Mouse (Mus musculus) ES-E14 (cell line): Measurements from ENCODE around the gene Scin. TPM values are rescaled to one million over a fixed set of nuclear protein-coding genes. Genes with fewer than 3 reads are reported as not detected.

Source experiments
- DNase-seq: peaks from one replicate; pipeline ENCODE4 v3.0.0-alpha.2; 2013; ENCODE audit warnings: low read depth, low spot score
- H3K27ac ChIP-seq: 2 replicates; pipeline ENCODE4 v1.5.1; 2012; ENCODE audit warnings: low read depth, mild to moderate bottlenecking, low read length, moderate library complexity, mixed read lengths; ENCODE audit not compliant: poor library complexity, insufficient read depth, severe bottlenecking
- H3K36me3 ChIP-seq: 2 replicates; pipeline ENCODE4 v1.6.1; 2012; ENCODE audit warnings: mild to moderate bottlenecking, low read length, moderate library complexity, mixed read lengths; ENCODE audit not compliant: control insufficient read depth, poor library complexity, insufficient read depth, severe bottlenecking
- H3K4me1 ChIP-seq, 2 experiments: fragments of 150-350 bp in 1 of 2; sonication (generic) in 1 of 2; 2 replicates each; pipeline ENCODE4 v1.6.1; 2012; ENCODE audit warnings: low read length in 2 of 2, mild to moderate bottlenecking in 1 of 2, mixed read lengths in 1 of 2; ENCODE audit not compliant: control insufficient read depth in 2 of 2, insufficient read depth in 2 of 2, poor library complexity in 1 of 2
- H3K4me3 ChIP-seq, 2 experiments: fragments of 150-350 bp in 1 of 2; sonication (generic) in 1 of 2; 2 replicates each; pipeline ENCODE4 v1.5.1; 2012; ENCODE audit warnings: low read length in 2 of 2, low read depth in 1 of 2, mild to moderate bottlenecking in 1 of 2, mixed read lengths in 1 of 2; ENCODE audit not compliant: insufficient read depth in 1 of 2, poor library complexity in 1 of 2, severe bottlenecking in 1 of 2
- H3K9ac ChIP-seq: 2 replicates; pipeline ENCODE4 v1.6.1; 2012; ENCODE audit warnings: low read depth, mild to moderate bottlenecking, low read length, mixed read lengths; ENCODE audit not compliant: poor library complexity, insufficient read depth, severe bottlenecking
- H3K9me3 ChIP-seq: fragments of 150-350 bp; sonication (generic); 2 replicates; pipeline ENCODE4 v1.6.1; 2012; ENCODE audit warnings: low read depth, mild to moderate bottlenecking, low read length; ENCODE audit not compliant: control insufficient read depth, insufficient read depth
- CHD2 ChIP-seq: IDR thresholded peaks from 2 replicates; pipeline ENCODE4 v1.6.1; 2014; ENCODE audit warnings: mild to moderate bottlenecking, low read depth, low read length, inconsistent platforms
- HCFC1 ChIP-seq: IDR thresholded peaks from 2 replicates; pipeline ENCODE4 v1.6.1; 2012; ENCODE audit warnings: low read length, inconsistent platforms, borderline replicate concordance; ENCODE audit not compliant: insufficient read depth
- MAFK ChIP-seq: IDR thresholded peaks from 2 replicates; pipeline ENCODE4 v1.6.1; 2014; ENCODE audit warnings: mild to moderate bottlenecking, low read depth, low read length, inconsistent platforms; ENCODE audit not compliant: insufficient read depth
- ZC3H11A ChIP-seq: IDR thresholded peaks from 2 replicates; pipeline ENCODE4 v1.6.1; 2012; ENCODE audit warnings: low read depth, mild to moderate bottlenecking, inconsistent platforms, low read length, borderline replicate concordance
- ZNF384 ChIP-seq: IDR thresholded peaks from 2 replicates; pipeline ENCODE4 v1.6.1; 2012; ENCODE audit warnings: low read depth, low read length, inconsistent platforms
- in situ Hi-C, 2 experiments: fragments of 600-800 bp; cut with MboI; formaldehyde crosslinking; loops; one replicate each; pipeline ENCODE4 v1.15.1; 2025; ENCODE audit warnings: low sequenced_read_pairs in 2 of 2, inconsistent platforms in 1 of 2; ENCODE audit not compliant: unreplicated experiment in 2 of 2
- total RNA-seq: library from RNA; depleted of rRNA; stranded (reverse); fragments of 300-350 nt; gene quantifications from 2 replicates; pipeline ENCODE4 v1.2.3, GENCODE M21; 2012

Scin gene
- total RNA-seq, 1 experiment, result 0.31 TPM

DNA sequence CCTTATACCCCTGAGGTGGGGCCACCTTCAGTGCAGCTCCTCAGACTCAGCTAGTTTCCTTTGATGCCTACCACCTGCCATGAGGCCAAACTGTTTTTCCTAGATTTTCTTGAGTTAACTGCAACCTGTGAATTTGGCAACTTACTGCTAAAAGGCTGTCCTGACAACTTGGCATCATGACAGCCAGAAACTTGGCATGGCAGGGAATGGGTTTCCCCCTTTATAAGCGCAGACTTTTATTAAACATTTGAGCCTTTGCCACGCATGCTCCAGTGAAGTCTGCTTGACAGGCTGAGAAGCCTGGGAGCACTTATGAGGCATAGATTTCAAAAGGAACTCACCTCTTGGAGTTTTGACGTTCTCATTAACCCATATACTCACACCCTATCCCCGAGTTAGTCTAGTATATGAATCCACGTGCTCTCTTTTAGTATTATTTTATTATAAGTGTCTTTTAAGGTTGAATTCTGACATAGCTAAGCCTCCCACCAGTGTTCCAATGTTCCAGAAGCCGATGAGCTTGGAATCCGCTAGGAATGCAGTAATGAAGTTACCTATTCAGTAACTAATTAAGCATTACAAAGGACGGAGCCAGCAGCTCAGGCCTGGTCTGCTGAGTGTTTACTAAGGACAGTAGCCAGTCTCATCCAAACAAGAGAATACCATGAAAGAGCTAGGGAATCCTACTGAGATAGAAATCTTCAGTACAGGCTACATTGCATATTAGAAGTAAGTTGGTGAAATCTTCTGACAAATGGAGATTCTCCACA is 90.0 kb downstream of the Scin start:
- in situ Hi-C loops, result loop anchor here (10.0 to 25.0 kb wide), 3 partner anchors 379 to 529 kb away; no protein-coding TSS in a partner anchor
- no peaks in the 10 kb centered on the region for H3K4me1 ChIP-seq
- no peak for DNase-seq
- TF ChIP-seq ZC3H11A (no peak), ZNF384 (no peak), HCFC1 (no peak), CHD2 (no peak), MAFK (no peak)
- no peaks in the 10 kb centered on the region for H3K9me3 ChIP-seq
- H3K9ac ChIP-seq, result no peak overlapping the region
- no peak overlapping the region for H3K27ac ChIP-seq
- no peaks in the 10 kb centered on the region for H3K36me3 ChIP-seq
- no peak overlapping the region for H3K4me3 ChIP-seq

DNA sequence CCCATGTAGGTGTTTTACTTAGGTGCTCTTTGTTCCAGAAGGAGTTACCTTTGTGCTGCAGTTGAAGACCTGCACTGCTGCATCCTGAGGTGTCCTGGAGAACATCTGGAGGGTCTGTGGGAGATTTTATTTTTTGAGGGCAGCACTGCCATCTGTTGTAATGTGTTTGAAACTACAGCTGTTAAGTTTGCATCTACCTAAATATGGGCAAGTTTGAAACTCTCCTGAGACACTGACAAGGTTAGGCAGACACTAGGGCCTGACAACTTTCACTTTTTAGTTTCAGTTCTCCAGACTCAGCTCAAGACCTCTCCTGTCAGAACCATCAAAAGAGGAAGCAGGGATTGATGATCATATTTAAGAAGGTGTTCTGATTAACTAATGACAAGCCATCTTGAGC is 94.0 kb downstream of the Scin start:
- Histone ChIP-seq H3K9ac (no peak overlapping the region), H3K4me3 (no peak overlapping the region), H3K9me3 (no peaks in the 10 kb centered on the region), H3K27ac (no peak overlapping the region), H3K4me1 (0 out of 4 replicates have a peak, but pooled peaks cover 0 to 2% of the 10 kb centered on the region in 2 experiments), H3K36me3 (no peaks in the 10 kb centered on the region)
- TF ChIP-seq ZC3H11A (peak; percentile 96), CHD2 (no peak), ZNF384 (no peak), MAFK (no peak), HCFC1 (no peak)
- in situ Hi-C loops, result loop anchor here (10.0 to 25.0 kb wide), 3 partner anchors 375 to 525 kb away; no protein-coding TSS in a partner anchor
- no peak for DNase-seq

DNA sequence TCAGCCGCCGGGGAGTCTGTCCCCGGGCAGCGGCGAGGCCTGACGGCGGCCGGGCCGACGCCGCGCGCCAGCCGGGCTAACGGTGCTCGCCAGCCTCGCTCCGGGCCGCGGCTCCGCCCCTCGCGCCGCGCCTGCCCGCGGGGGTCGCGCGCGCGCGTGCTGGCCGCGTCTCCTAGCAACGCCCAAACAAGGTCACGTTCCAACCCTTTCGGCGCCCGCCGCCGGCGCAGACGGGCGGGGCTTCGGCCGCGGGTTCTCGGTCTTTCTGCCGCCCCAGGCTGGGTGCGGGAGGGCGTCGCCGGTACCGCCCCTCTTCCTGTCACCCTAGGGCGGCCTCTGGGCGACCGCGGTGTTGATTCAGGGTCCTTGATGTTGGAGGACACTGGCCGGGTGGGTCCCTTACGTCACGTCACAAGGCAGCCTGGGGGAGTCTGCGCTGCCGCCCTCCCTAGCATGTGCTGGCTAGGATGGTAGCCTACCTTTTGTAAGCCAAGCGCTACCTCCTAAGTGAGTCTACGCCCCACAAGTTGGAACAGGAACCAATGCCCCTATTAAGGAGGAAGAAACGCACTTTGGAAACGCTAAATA is 96.1 kb downstream of the Scin start, which contains the start of gene Arl4a:
Gene Arl4a, minus strand, starts transcription at position 150 of the 588 bp plus-strand sequence.
- peak; percentile 69 for DNase-seq
- TF ChIP-seq CHD2 (no peak), MAFK (no peak), HCFC1 (peak; percentile 56; the same call in 1 of the 2 replicates), ZNF384 (no peak), ZC3H11A (no peak)
- no peaks in the 10 kb centered on the region for H3K36me3 ChIP-seq
- no peaks in the 10 kb centered on the region for H3K9me3 ChIP-seq
- in situ Hi-C loops, result loop anchor here in 1 of 2 experiments (25.0 kb wide), 1 partner anchor 376 kb away; no protein-coding TSS in a partner anchor
- H3K4me3 ChIP-seq, result peak within 1 kb of the TSS; percentile 92 to 95
- H3K9ac ChIP-seq, result peak within 1 kb of the TSS; percentile 93
- H3K4me1 ChIP-seq, result 0 out of 4 replicates have a peak, but pooled peaks cover 0 to 4% of the 10 kb centered on the region in 2 experiments
- H3K27ac ChIP-seq, result peak within 1 kb of the TSS; percentile 88

DNA sequence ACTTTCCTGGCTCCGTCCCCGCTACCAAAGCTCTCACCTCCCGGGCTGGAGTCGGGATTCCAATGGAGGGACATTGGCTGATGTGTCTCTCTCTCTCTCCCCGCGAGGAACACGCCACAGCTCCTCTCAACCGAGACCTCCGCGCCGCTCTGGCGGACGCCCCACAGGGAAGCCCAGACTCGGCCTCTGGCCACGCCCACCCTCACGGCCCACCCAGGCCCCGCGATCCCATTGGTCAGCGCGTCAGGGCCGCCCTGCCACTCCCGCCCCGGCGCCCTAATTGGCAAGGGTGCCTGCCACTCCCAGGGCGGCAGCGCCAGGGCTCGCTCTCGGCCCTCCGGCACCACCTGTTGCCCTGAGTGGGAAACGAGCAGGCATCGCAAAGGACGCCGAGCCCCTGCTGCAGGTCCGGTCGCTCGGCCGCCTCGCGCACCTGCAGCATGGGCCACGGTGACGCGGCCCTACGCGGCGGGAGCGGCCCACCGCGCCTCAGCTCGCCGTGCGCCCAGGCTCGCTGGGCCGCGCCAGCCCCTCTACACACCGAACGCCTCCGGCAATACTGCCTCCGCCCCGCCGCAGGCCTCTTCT is 96.7 kb downstream of the Scin start:
- DNase-seq, result peak; percentile 88
- Histone ChIP-seq H3K27ac (peak overlapping the region; percentile 88), H3K36me3 (no peaks in the 10 kb centered on the region), H3K4me1 (0 out of 4 replicates have a peak, but pooled peaks cover 0 to 4% of the 10 kb centered on the region in 2 experiments), H3K9me3 (no peaks in the 10 kb centered on the region), H3K9ac (peak overlapping the region; percentile 93), H3K4me3 (peak overlapping the region; percentile 92 to 95)
- in situ Hi-C loops, result loop anchor here in 1 of 2 experiments (25.0 kb wide), 1 partner anchor 375 kb away; no protein-coding TSS in a partner anchor
- TF ChIP-seq HCFC1 (no peak), ZNF384 (no peak), CHD2 (peak; percentile 82), ZC3H11A (peak; percentile 47), MAFK (no peak)
